Mouse (Mus musculus): ENCODE measurements around the gene Tcf7l1. TPM values are rescaled to one million over a fixed set of nuclear protein-coding genes. Genes with fewer than 3 reads are reported as not detected.

Gene Tcf7l1
- polyA plus RNA-seq, 1 experiment from 2014 or later = 24.2 TPM

- 93% methylated on average over 3 of the region's 3 CpGs for WGBS
- H3K36me3 ChIP-seq = peaks cover 14% of the 10 kb centered on the region
Measured at GRCm38 (mm10) chr6:72733375-72733774, 55.7 kb downstream of the Tcf7l1 start.

DNA sequence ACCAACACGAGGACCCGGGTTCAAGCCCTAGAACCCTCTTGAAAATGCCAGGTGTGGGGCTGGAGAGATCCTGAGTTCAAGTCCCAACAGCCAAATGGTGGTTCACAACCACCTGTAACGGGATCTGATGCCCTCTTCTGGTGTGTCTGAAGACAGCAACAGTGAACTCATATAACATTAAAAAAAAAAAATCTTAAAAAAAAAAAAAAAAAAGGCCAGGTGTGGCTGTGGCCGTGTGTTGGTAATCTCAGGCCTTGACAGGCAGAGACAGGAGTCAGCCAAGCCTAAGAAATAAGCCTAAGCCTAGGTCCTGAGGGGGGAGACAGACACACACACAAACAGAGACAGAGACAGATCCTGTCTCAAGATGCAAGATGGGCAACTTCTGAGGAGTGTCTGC is 56.9 kb downstream of the Tcf7l1 start:
- Histone ChIP-seq H3K4me3 (no peak overlapping the region), H3K9me3 (replicated peaks) (no peaks in the 10 kb centered on the region), H3K4me1 (peaks cover 63% of the 10 kb centered on the region), H3K36me3 (peaks cover 12% of the 10 kb centered on the region; the same call in 1 of the 2 replicates), H3K27me3 (ENCODE audit: low read depth, poor library complexity, severe bottlenecking) (no peaks in the 10 kb centered on the region), H3K27ac (replicated peaks) (peak overlapping the region; percentile 86)
- DNase-seq (ENCODE audit: low spot score) = no peak
- WGBS = 87% methylated on average over 4 of the region's 4 CpGs

More at GRCm38 (mm10) chr6:72733375-72733774, 55.7 kb downstream of the Tcf7l1 start:
- DNase-seq (ENCODE audit: low spot score) = no peak
- H3K9me3 ChIP-seq (replicated peaks) = no peaks in the 10 kb centered on the region
- peaks cover 52% of the 10 kb centered on the region for H3K4me1 ChIP-seq
- H3K4me3 ChIP-seq = no peak overlapping the region
- no peak overlapping the region for H3K27ac ChIP-seq (replicated peaks)
- H3K27me3 ChIP-seq (ENCODE audit: low read depth, poor library complexity, severe bottlenecking) = no peaks in the 10 kb centered on the region

DNA sequence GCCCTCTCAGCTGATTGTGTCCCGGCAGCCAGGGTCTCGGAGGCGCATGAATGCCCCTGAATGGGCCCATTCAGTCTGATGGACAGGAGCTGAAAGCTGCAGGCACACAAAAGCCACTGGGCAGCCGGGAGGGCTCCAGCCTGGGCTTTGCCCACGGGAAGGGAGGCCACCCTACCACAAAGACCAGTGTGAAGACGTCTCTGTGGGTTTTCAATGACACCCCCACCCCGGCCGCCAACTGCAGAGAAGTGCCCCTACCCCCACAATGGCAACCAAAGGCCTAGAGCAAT is 58.5 kb downstream of the Tcf7l1 start:
- Histone ChIP-seq H3K4me1 (peaks cover 64% of the 10 kb centered on the region), H3K4me3 (peak overlapping the region; percentile 40), H3K27me3 (ENCODE audit: low read depth, poor library complexity, severe bottlenecking) (no peaks in the 10 kb centered on the region), H3K27ac (replicated peaks) (peak overlapping the region; percentile 86), H3K36me3 (peaks cover 10% of the 10 kb centered on the region; the same call in 1 of the 2 replicates), H3K9me3 (replicated peaks) (no peaks in the 10 kb centered on the region)
- DNase-seq (ENCODE audit: low spot score) = peak; percentile 87
- 13% methylated on average over 8 of the region's 8 CpGs for WGBS

DNA sequence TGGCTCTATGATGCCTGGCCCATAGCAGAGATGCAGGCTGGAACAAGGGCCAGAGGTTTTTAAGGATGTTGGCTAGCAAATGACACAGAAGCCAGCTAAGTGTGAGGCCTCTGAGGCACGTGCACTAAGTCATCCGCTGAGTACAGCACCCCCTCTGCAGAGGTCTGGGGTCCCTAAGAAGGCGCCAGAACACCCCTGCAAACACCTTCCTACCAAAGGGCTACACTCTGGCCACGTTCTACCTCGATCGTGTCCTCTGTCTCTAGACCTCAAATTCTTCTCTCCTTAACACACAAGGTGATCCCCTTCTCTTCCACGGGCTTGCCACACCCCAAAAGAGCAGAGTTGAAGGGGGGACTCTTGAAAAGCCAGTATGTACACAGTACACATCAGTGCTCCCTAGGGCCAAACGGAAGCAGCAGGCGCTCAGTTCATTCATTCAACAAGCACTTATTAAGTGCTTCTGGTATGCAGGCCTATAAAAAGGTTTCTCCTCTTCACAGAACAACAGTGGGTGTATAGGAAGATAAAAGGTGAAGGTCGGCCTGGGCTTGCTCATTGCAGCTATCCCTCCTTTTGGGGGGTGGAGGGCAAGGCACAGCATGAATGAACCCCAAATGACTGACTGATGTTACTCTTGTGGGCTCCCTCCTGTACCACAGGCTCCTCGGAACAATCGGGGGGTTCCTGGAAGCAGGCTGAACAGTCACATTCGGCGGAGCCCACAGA is 59.1 kb downstream of the Tcf7l1 start:
- 36% methylated on average over 14 of the region's 14 CpGs for WGBS
- H3K36me3 ChIP-seq = peaks cover 10% of the 10 kb centered on the region; the same call in 1 of the 2 replicates
- peaks cover 64% of the 10 kb centered on the region for H3K4me1 ChIP-seq
- no peak for DNase-seq (ENCODE audit: low spot score)
- H3K27ac ChIP-seq (replicated peaks) = peak overlapping the region; percentile 86
- H3K27me3 ChIP-seq (ENCODE audit: low read depth, poor library complexity, severe bottlenecking) = no peaks in the 10 kb centered on the region
- H3K4me3 ChIP-seq = peak overlapping the region; percentile 40
- no peaks in the 10 kb centered on the region for H3K9me3 ChIP-seq (replicated peaks)

- H3K27me3 ChIP-seq (ENCODE audit: low read depth, poor library complexity, severe bottlenecking) = no peaks in the 10 kb centered on the region
- peaks cover 77% of the 10 kb centered on the region for H3K4me1 ChIP-seq
- 37% methylated on average over 6 of the region's 6 CpGs for WGBS
- peak overlapping the region; percentile 86 for H3K27ac ChIP-seq (replicated peaks)
- no peak overlapping the region for H3K4me3 ChIP-seq
- H3K9me3 ChIP-seq (replicated peaks) = no peaks in the 10 kb centered on the region
- peaks cover under 1% of the 10 kb centered on the region; the same call in 1 of the 2 replicates for H3K36me3 ChIP-seq
- DNase-seq (ENCODE audit: low spot score) = peak; percentile 32
Measured at GRCm38 (mm10) chr6:72727826-72728225, 61.2 kb downstream of the Tcf7l1 start.

DNA sequence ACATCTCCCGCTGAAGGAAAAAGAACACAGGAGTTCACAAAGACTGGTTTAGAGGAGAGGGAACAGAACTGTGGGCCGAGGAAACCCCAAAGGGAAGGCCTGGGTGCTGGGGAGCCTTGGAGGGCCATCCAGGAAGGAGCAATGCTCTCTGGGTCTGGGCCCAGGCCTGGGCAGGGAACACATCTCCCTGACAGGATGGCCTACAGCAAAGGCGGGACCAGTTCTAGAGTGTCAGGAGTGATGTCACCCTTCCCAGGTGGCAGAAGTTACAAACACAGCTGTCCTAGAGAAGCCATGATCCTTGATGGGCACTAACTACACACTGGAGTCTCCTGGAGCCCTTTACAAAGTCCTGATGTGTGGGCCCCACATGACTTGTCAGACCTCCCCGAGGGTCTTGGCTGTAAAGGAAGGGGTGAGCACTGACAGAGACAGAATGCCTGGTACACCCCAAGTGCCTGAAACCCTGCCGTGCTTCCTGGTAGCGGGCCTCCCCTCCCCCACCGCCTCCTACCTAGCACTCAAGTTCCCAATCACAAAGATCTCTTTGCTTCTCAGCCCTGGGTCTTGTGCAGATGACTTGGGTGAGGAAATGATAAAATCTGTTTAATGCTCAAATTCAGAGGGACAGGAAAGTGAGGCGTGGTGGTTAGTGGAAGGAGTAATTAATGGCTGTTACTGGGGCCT is 64.4 kb downstream of the Tcf7l1 start:
- no peak for DNase-seq (ENCODE audit: low spot score)
- peak overlapping the region; percentile 58 for H3K27ac ChIP-seq (replicated peaks)
- no peaks in the 10 kb centered on the region for H3K36me3 ChIP-seq

GRCm38 (mm10) chr6:72723731-72724385 is 65.2 kb downstream of the Tcf7l1 start:
- H3K4me3 ChIP-seq = no peak overlapping the region
- peak overlapping the region; percentile 35; the same call in 1 of the 2 replicates for H3K27ac ChIP-seq (replicated peaks)
- no peaks in the 10 kb centered on the region for H3K9me3 ChIP-seq (replicated peaks)
- H3K27me3 ChIP-seq (ENCODE audit: low read depth, poor library complexity, severe bottlenecking) = no peaks in the 10 kb centered on the region
- peaks cover 44% of the 10 kb centered on the region for H3K4me1 ChIP-seq
- H3K36me3 ChIP-seq = no peaks in the 10 kb centered on the region
- DNase-seq (ENCODE audit: low spot score) = no peak
- WGBS = 83% methylated on average over 15 of the region's 15 CpGs

More for the DNA sequence above, 64.4 kb downstream of the Tcf7l1 start:
- WGBS = 64% methylated on average over 8 of the region's 8 CpGs
- H3K4me3 ChIP-seq = no peak overlapping the region
- peaks cover 51% of the 10 kb centered on the region for H3K4me1 ChIP-seq
- no peaks in the 10 kb centered on the region for H3K9me3 ChIP-seq (replicated peaks)
- no peaks in the 10 kb centered on the region for H3K27me3 ChIP-seq (ENCODE audit: low read depth, poor library complexity, severe bottlenecking)

DNA sequence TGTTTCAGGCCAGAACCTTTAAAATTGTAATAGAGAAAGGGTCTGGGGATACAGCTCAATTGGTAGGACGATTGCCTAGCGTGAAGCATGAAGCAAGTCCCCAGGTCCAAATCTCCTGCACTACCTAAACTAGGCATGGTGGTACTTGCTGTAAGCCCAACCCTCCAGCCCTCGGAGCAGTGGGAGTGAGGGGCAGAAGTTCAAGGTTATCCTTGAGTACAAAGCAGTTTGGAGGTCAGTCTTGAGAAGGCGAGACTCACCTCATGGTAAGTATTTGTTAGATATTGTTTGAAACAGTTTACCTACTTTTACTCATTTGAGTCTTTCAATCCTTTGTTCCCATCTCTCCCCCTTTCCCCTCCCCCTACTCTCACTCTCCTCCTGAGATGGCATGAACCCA is 65.9 kb downstream of the Tcf7l1 start:
- Histone ChIP-seq H3K4me3 (no peak overlapping the region), H3K4me1 (peaks cover 37% of the 10 kb centered on the region), H3K27ac (replicated peaks) (no peak overlapping the region), H3K9me3 (replicated peaks) (no peaks in the 10 kb centered on the region), H3K27me3 (ENCODE audit: low read depth, poor library complexity, severe bottlenecking) (no peaks in the 10 kb centered on the region), H3K36me3 (0 out of 2 replicates have a peak, but pooled peaks cover 2% of the 10 kb centered on the region)
- 90% methylated on average over 4 of the region's 4 CpGs for WGBS
- no peak for DNase-seq (ENCODE audit: low spot score)

GRCm38 (mm10) chr6:72720852-72721251 is 68.2 kb downstream of the Tcf7l1 start:
- Histone ChIP-seq H3K36me3 (peaks cover 15% of the 10 kb centered on the region), H3K27ac (replicated peaks) (no peak overlapping the region), H3K9me3 (replicated peaks) (no peaks in the 10 kb centered on the region), H3K27me3 (ENCODE audit: low read depth, poor library complexity, severe bottlenecking) (no peaks in the 10 kb centered on the region), H3K4me1 (peaks cover 28% of the 10 kb centered on the region), H3K4me3 (no peak overlapping the region)
- no peak for DNase-seq (ENCODE audit: low spot score)
- 96% methylated on average over 3 of the region's 3 CpGs for WGBS

DNA sequence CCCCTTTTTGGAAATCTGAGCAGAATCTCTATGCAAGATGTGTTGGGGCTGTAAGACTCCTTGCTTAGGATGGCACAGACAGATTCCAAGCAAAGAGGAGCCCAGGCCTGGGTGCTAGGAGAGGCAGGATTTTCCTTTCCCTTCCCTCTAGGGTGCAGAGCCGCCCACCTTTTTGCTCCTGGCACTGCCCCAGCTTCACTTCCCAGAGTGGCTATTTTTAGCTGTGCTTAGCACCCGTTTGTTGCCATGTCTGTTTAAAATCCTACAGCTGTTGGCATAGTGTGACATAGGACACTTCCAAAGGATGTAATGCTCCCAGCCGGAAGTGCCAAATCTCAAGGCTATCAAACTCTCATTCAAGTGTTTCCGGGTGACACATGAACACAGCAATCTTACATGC is 74.3 kb downstream of the Tcf7l1 start:
- no peaks in the 10 kb centered on the region for H3K9me3 ChIP-seq (replicated peaks)
- 77% methylated on average over 4 of the region's 4 CpGs for WGBS
- peaks cover 3% of the 10 kb centered on the region; the same call in 1 of the 2 replicates for H3K27me3 ChIP-seq (ENCODE audit: low read depth, poor library complexity, severe bottlenecking)
- H3K4me3 ChIP-seq = no peak overlapping the region
- no peak overlapping the region for H3K27ac ChIP-seq (replicated peaks)
- DNase-seq (ENCODE audit: low spot score) = no peak
- peaks cover 41% of the 10 kb centered on the region for H3K4me1 ChIP-seq
- peaks cover 15% of the 10 kb centered on the region for H3K36me3 ChIP-seq

DNA sequence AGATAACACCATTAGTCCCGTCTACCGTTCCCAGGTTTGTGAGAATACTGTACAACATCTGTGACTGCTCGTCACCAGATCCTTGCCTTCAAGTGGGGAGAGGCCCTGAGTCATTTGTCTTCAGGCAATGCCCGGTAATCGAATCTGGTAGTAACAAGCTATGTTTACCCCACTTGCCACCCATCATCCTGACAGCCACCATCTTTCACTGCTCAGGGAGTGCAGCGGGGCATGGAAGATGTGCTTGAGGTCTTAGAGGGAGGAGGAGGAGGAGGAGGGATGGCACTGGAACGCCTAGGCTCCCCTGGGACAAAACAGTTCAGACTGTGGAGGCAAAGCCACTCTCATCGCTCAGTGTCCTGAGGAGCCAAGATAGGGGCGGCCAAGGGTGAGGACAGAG is 74.8 kb downstream of the Tcf7l1 start:
- no peak overlapping the region for H3K4me3 ChIP-seq
- WGBS = 70% methylated on average over 9 of the region's 9 CpGs
- no peak for DNase-seq (ENCODE audit: low spot score)

GRCm38 (mm10) chr6:72711508-72712081 is 77.5 kb downstream of the Tcf7l1 start:
- H3K36me3 ChIP-seq = no peaks in the 10 kb centered on the region
- H3K27ac ChIP-seq (replicated peaks) = peak overlapping the region; percentile 81
- H3K4me1 ChIP-seq = peaks cover 53% of the 10 kb centered on the region
- H3K4me3 ChIP-seq = peak overlapping the region; percentile 14; the same call in 1 of the 2 replicates
- H3K9me3 ChIP-seq (replicated peaks) = no peaks in the 10 kb centered on the region
- H3K27me3 ChIP-seq (ENCODE audit: low read depth, poor library complexity, severe bottlenecking) = peaks cover 25% of the 10 kb centered on the region
- 9% methylated on average over 8 of the region's 8 CpGs for WGBS
- peak; percentile 67 for DNase-seq (ENCODE audit: low spot score)

More for the DNA sequence above, 74.8 kb downstream of the Tcf7l1 start:
- H3K9me3 ChIP-seq (replicated peaks) = no peaks in the 10 kb centered on the region
- H3K27me3 ChIP-seq (ENCODE audit: low read depth, poor library complexity, severe bottlenecking) = peaks cover 8% of the 10 kb centered on the region; the same call in 1 of the 2 replicates
- peaks cover 41% of the 10 kb centered on the region for H3K4me1 ChIP-seq
- H3K27ac ChIP-seq (replicated peaks) = no peak overlapping the region
- H3K36me3 ChIP-seq = peaks cover 15% of the 10 kb centered on the region
